Mouse (Mus musculus): ENCODE data around the gene Pde4d. TPM values are rescaled to one million over a fixed set of nuclear protein-coding genes. Genes with fewer than 3 reads are reported as not detected.
"Not testable (repeated sequence)": the region's sequence is repeated elsewhere in the genome, so short reads cannot be mapped to it uniquely, and the experiment has no call there.

The Pde4d gene
- polyA plus RNA-seq, 1 experiment from 2014 or later = 29.2 TPM

- no peak overlapping the region for H3K9ac ChIP-seq (ENCODE audit: low read length)
- H3K4me2 ChIP-seq (ENCODE audit: low read length) = no peak overlapping the region
- H3K4me3 ChIP-seq (ENCODE audit: control insufficient read depth in 1 of 2, insufficient read depth in 1 of 2, low read depth in 1 of 2, low read length in 2 of 2) = no peak overlapping the region
- no peaks in the 10 kb centered on the region for H3K27me3 ChIP-seq (ENCODE audit: control insufficient read depth, insufficient read depth, low read length)
- peaks cover 2 to 6% of the 10 kb centered on the region in 2 experiments; a peak in 2 of 4 replicates for H3K4me1 ChIP-seq (ENCODE audit: control insufficient read depth in 2 of 2, insufficient read depth in 2 of 2, low read length in 2 of 2)
- H3K36me3 ChIP-seq (ENCODE audit: control insufficient read depth, insufficient read depth, low read length) = no peaks in the 10 kb centered on the region
- WGBS = 68% methylated on average over 4 of the region's 4 CpGs
- no peak overlapping the region; a peak in 1 of 4 replicates for H3K27ac ChIP-seq (replicated peaks in 1 of 2; ENCODE audit: control insufficient read depth in 1 of 2, insufficient read depth in 1 of 2, low read depth in 2 of 2, low read length in 2 of 2)
- ATAC-seq (ENCODE audit: insufficient number of reproducible peaks, insufficient read depth, low FRiP score, low read depth) = no peak
- H3K9me3 ChIP-seq (ENCODE audit: control insufficient read depth, low read length) = no peaks in the 10 kb centered on the region
Measured at GRCm38 (mm10) chr13:109888293-109888692, 1438.5 kb downstream of the Pde4d start.

GRCm38 (mm10) chr13:109891194-109891909, 1441.6 kb downstream of the Pde4d start:
- H3K4me3 ChIP-seq (ENCODE audit: control insufficient read depth in 1 of 2, insufficient read depth in 1 of 2, low read depth in 1 of 2, low read length in 2 of 2) = no peak overlapping the region
- H3K36me3 ChIP-seq (ENCODE audit: control insufficient read depth, insufficient read depth, low read length) = no peaks in the 10 kb centered on the region
- H3K9me3 ChIP-seq (ENCODE audit: control insufficient read depth, low read length) = no peaks in the 10 kb centered on the region
- H3K27me3 ChIP-seq (ENCODE audit: control insufficient read depth, insufficient read depth, low read length) = no peaks in the 10 kb centered on the region
- 79% methylated on average over 6 of the region's 6 CpGs for WGBS
- H3K27ac ChIP-seq (replicated peaks in 1 of 2; ENCODE audit: control insufficient read depth in 1 of 2, insufficient read depth in 1 of 2, low read depth in 2 of 2, low read length in 2 of 2) = no peak overlapping the region
- no peak for ATAC-seq (ENCODE audit: insufficient number of reproducible peaks, insufficient read depth, low FRiP score, low read depth)
- no peak overlapping the region for H3K4me2 ChIP-seq (ENCODE audit: low read length)
- H3K4me1 ChIP-seq (ENCODE audit: control insufficient read depth in 2 of 2, insufficient read depth in 2 of 2, low read length in 2 of 2) = 0 out of 4 replicates have a peak, but pooled peaks cover 0 to 2% of the 10 kb centered on the region in 2 experiments
- H3K9ac ChIP-seq (ENCODE audit: low read length) = no peak overlapping the region

- no peak for ATAC-seq (ENCODE audit: insufficient number of reproducible peaks, insufficient read depth, low FRiP score, low read depth)
- 67% methylated on average over 4 of the region's 4 CpGs for WGBS
- Histone ChIP-seq H3K4me3 (ENCODE audit: control insufficient read depth in 1 of 2, insufficient read depth in 1 of 2, low read depth in 1 of 2, low read length in 2 of 2) (no peak overlapping the region), H3K4me2 (ENCODE audit: low read length) (no peak overlapping the region), H3K4me1 (ENCODE audit: control insufficient read depth in 2 of 2, insufficient read depth in 2 of 2, low read length in 2 of 2) (0 out of 4 replicates have a peak, but pooled peaks cover 0 to 2% of the 10 kb centered on the region in 2 experiments), H3K36me3 (ENCODE audit: control insufficient read depth, insufficient read depth, low read length) (no peaks in the 10 kb centered on the region), H3K27ac (replicated peaks in 1 of 2; ENCODE audit: control insufficient read depth in 1 of 2, insufficient read depth in 1 of 2, low read depth in 2 of 2, low read length in 2 of 2) (no peak overlapping the region), H3K9me3 (ENCODE audit: control insufficient read depth, low read length) (no peaks in the 10 kb centered on the region), H3K9ac (ENCODE audit: low read length) (no peak overlapping the region), H3K27me3 (ENCODE audit: control insufficient read depth, insufficient read depth, low read length) (no peaks in the 10 kb centered on the region)
Measured at GRCm38 (mm10) chr13:109891910-109892265, 1442.1 kb downstream of the Pde4d start.

- Histone ChIP-seq H3K4me1 (ENCODE audit: control insufficient read depth in 2 of 2, insufficient read depth in 2 of 2, low read length in 2 of 2) (peaks cover 2 to 10% of the 10 kb centered on the region in 2 experiments; a peak in 3 of 4 replicates), H3K4me2 (ENCODE audit: low read length) (no peak overlapping the region), H3K27me3 (ENCODE audit: control insufficient read depth, insufficient read depth, low read length) (no peaks in the 10 kb centered on the region), H3K9ac (ENCODE audit: low read length) (no peak overlapping the region), H3K27ac (replicated peaks in 1 of 2; ENCODE audit: control insufficient read depth in 1 of 2, insufficient read depth in 1 of 2, low read depth in 2 of 2, low read length in 2 of 2) (no peak overlapping the region), H3K9me3 (ENCODE audit: control insufficient read depth, low read length) (no peaks in the 10 kb centered on the region), H3K36me3 (ENCODE audit: control insufficient read depth, insufficient read depth, low read length) (no peaks in the 10 kb centered on the region), H3K4me3 (ENCODE audit: control insufficient read depth in 1 of 2, insufficient read depth in 1 of 2, low read depth in 1 of 2, low read length in 2 of 2) (no peak overlapping the region)
- ATAC-seq (ENCODE audit: insufficient number of reproducible peaks, insufficient read depth, low FRiP score, low read depth) = no peak
- 73% methylated on average over 14 of the region's 14 CpGs for WGBS
Measured at GRCm38 (mm10) chr13:109899442-109900428, 1450.0 kb downstream of the Pde4d start.

- WGBS = 46% methylated on average over 5 of the region's 5 CpGs
- no peaks in the 10 kb centered on the region for H3K9me3 ChIP-seq (ENCODE audit: control insufficient read depth, low read length)
- H3K36me3 ChIP-seq (ENCODE audit: control insufficient read depth, insufficient read depth, low read length) = no peaks in the 10 kb centered on the region
- no peaks in the 10 kb centered on the region for H3K27me3 ChIP-seq (ENCODE audit: control insufficient read depth, insufficient read depth, low read length)
- peak overlapping the region; percentile 82 for H3K4me2 ChIP-seq (ENCODE audit: low read length)
- peak overlapping the region in 1 of 2 experiments; percentile 75; a peak in 1 of 4 replicates for H3K4me3 ChIP-seq (ENCODE audit: control insufficient read depth in 1 of 2, insufficient read depth in 1 of 2, low read depth in 1 of 2, low read length in 2 of 2)
- H3K9ac ChIP-seq (ENCODE audit: low read length) = peak overlapping the region; percentile 93; the same call in 1 of the 2 replicates
- H3K27ac ChIP-seq (replicated peaks in 1 of 2; ENCODE audit: control insufficient read depth in 1 of 2, insufficient read depth in 1 of 2, low read depth in 2 of 2, low read length in 2 of 2) = peak overlapping the region in 1 of 2 experiments; percentile 76; a peak in 1 of 4 replicates
- peaks cover 2 to 23% of the 10 kb centered on the region in 2 experiments; a peak in 3 of 4 replicates for H3K4me1 ChIP-seq (ENCODE audit: control insufficient read depth in 2 of 2, insufficient read depth in 2 of 2, low read length in 2 of 2)
- ATAC-seq (ENCODE audit: insufficient number of reproducible peaks, insufficient read depth, low FRiP score, low read depth) = no peak
Measured at GRCm38 (mm10) chr13:109901811-109902210, 1452.1 kb downstream of the Pde4d start.

- peak overlapping the region; percentile 75 to 78 for H3K4me3 ChIP-seq (ENCODE audit: control insufficient read depth in 1 of 2, insufficient read depth in 1 of 2, low read depth in 1 of 2, low read length in 2 of 2)
- not testable (repeated sequence) for H3K27me3 ChIP-seq (ENCODE audit: control insufficient read depth, insufficient read depth, low read length); H3K36me3 ChIP-seq (ENCODE audit: control insufficient read depth, insufficient read depth, low read length); H3K9me3 ChIP-seq (ENCODE audit: control insufficient read depth, low read length)
- peak overlapping the region in 1 of 2 experiments; percentile 76; a peak in 3 of 4 replicates for H3K27ac ChIP-seq (replicated peaks in 1 of 2; ENCODE audit: control insufficient read depth in 1 of 2, insufficient read depth in 1 of 2, low read depth in 2 of 2, low read length in 2 of 2)
- H3K9ac ChIP-seq (ENCODE audit: low read length) = peak overlapping the region; percentile 93
- peak; percentile 48; the same call in 1 of the 2 replicates for ATAC-seq (ENCODE audit: insufficient number of reproducible peaks, insufficient read depth, low FRiP score, low read depth)
- peaks cover 3 to 28% of the 10 kb centered on the region in 2 experiments; a peak in 3 of 4 replicates for H3K4me1 ChIP-seq (ENCODE audit: control insufficient read depth in 2 of 2, insufficient read depth in 2 of 2, low read length in 2 of 2)
- H3K4me2 ChIP-seq (ENCODE audit: low read length) = peak overlapping the region; percentile 82
- 0% methylated on average over 23 of the region's 28 CpGs for WGBS
Measured at GRCm38 (mm10) chr13:109902460-109902854, 1452.7 kb downstream of the Pde4d start.
